In the genomic region with DNA sequence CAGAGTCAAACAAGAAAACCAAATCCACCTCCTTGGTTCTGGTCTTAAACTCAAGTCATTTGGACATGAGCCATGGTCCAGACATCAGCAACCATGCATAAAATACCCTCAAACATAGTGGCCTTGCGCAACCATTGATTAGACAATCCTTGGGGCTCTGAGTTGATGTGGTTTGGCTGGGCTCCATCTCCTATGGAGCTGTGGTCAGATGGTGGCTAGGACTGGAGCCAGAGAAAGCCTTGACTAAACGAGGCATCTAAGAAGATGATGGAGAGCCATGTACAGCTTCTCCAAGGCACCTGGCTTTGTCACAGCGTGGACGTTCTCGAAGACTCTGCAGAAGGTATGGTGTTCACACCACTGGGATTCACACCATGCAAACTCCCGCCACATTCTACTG, we compare ENCODE assay signal across 10 mouse cellular contexts.
DNase-seq lines count a peak whose midpoint lies in the region; ATAC-seq lines count a peak whose summit lies in the region.
"Had no signal": no experiment of that assay in that cellular context is flagged by ENCODE, and none has a peak within 500 bp of the region (broad histone marks: within the 10 kb centered on the region; RNA-seq: fewer than 3 reads in every experiment).

No protein-coding gene starts in this region.

- ATAC-seq in midbrain, embryonic 11.5 days (ENCODE audit: low FRiP score), result no peak
- ATAC-seq in embryonic facial prominence, embryonic 15.5 days (ENCODE audit: insufficient number of reproducible peaks, low FRiP score, low TSS enrichment, low read depth), result peak; percentile 44; the same call in 1 of the 2 replicates
- ATAC-seq: inflammation-experienced regulatory T-cells, adult 6 months had no signal

- no peaks in the 10 kb centered on the region for H3K9me3 ChIP-seq in midbrain, embryonic 10.5 days (replicated peaks)
- no peaks in the 10 kb centered on the region for H3K9me3 ChIP-seq in midbrain, embryonic 11.5 days (ENCODE audit: control insufficient read depth, low read length)
- no peaks in the 10 kb centered on the region for H3K9me3 ChIP-seq in embryonic facial prominence, embryonic 15.5 days (replicated peaks)

- WGBS in midbrain, embryonic 10.5 days, result 95% methylated on average over 6 of the region's 6 CpGs
- 97% methylated on average over 6 of the region's 6 CpGs for WGBS in midbrain, embryonic 11.5 days
- WGBS in embryonic facial prominence, embryonic 15.5 days, result 77% methylated on average over 6 of the region's 6 CpGs

- H3K36me3 ChIP-seq in midbrain, embryonic 10.5 days, result peaks cover 61% of the 10 kb centered on the region
- H3K36me3 ChIP-seq in midbrain, embryonic 11.5 days (ENCODE audit: control insufficient read depth, insufficient read depth, low read length), result no peaks in the 10 kb centered on the region
- H3K36me3 ChIP-seq in embryonic facial prominence, embryonic 15.5 days, result no peaks in the 10 kb centered on the region

- intact Hi-C loops in gastrocnemius, postnatal 36 days (cut with DNase I), result no loop called here

- H3K9ac ChIP-seq in midbrain, embryonic 11.5 days (ENCODE audit: low read length), result no peak overlapping the region
- no peak overlapping the region for H3K9ac ChIP-seq in embryonic facial prominence, embryonic 15.5 days

- no peak for DNase-seq in midbrain, embryonic 10.5 days (ENCODE audit: low spot score)
- DNase-seq in midbrain, embryonic 11.5 days (ENCODE audit: low spot score, missing footprints), result no peak
- peak; percentile 18 for DNase-seq in adrenal gland, postnatal 14 days
- peak; percentile 44 for DNase-seq in lung, postnatal 25 days (ENCODE audit: low spot score)
- no peak for DNase-seq in spleen, postnatal 10 days (ENCODE audit: low spot score in 2 of 2)
- no peak for DNase-seq in gastrocnemius, postnatal 36 days
- DNase-seq in natural killer cell, adult 2 months (ENCODE audit: low spot score in 2 of 2), result no peak
- DNase-seq: thymus, postnatal 25 days had no signal

- H3K27me3 ChIP-seq in midbrain, embryonic 10.5 days (ENCODE audit: low read depth, poor library complexity, severe bottlenecking), result peaks cover 22% of the 10 kb centered on the region
- H3K27me3 ChIP-seq in midbrain, embryonic 11.5 days (ENCODE audit: control insufficient read depth, insufficient read depth, low read length), result no peaks in the 10 kb centered on the region
- H3K27me3 ChIP-seq in embryonic facial prominence, embryonic 15.5 days, result no peaks in the 10 kb centered on the region

- peaks cover 75% of the 10 kb centered on the region for H3K4me1 ChIP-seq in midbrain, embryonic 10.5 days
- H3K4me1 ChIP-seq in midbrain, embryonic 11.5 days (ENCODE audit: control insufficient read depth, insufficient read depth, low read length), result peaks cover 45% of the 10 kb centered on the region
- H3K4me1 ChIP-seq in embryonic facial prominence, embryonic 15.5 days, result peaks cover 48% of the 10 kb centered on the region

- no peak overlapping the region for H3K4me2 ChIP-seq in midbrain, embryonic 11.5 days
- no peak overlapping the region for H3K4me2 ChIP-seq in embryonic facial prominence, embryonic 15.5 days (replicated peaks)

- peak overlapping the region; percentile 81 for H3K27ac ChIP-seq in midbrain, embryonic 10.5 days (replicated peaks)
- H3K27ac ChIP-seq in midbrain, embryonic 11.5 days (ENCODE audit: low read depth, low read length), result no peak overlapping the region
- no peak overlapping the region for H3K27ac ChIP-seq in embryonic facial prominence, embryonic 15.5 days (replicated peaks)

- H3K4me3 ChIP-seq in midbrain, embryonic 10.5 days, result no peak overlapping the region
- no peak overlapping the region for H3K4me3 ChIP-seq in midbrain, embryonic 11.5 days (ENCODE audit: low read depth, low read length)
- no peak overlapping the region for H3K4me3 ChIP-seq in embryonic facial prominence, embryonic 15.5 days (replicated peaks)

Comparison
In these comparisons a context has a peak if more than half of its experiments do, and no peak if none do; other contexts are left out.
1. DNase-seq: peak in adrenal gland, postnatal 14 days (single experiment) and lung, postnatal 25 days (single experiment); none in midbrain, embryonic 10.5 days (single experiment), midbrain, embryonic 11.5 days (single experiment), spleen, postnatal 10 days (0 of 2), gastrocnemius, postnatal 36 days (0 of 2) and natural killer cell, adult 2 months (0 of 2).